Mouse (Mus musculus) urinary bladder, postnatal 0 days (tissue): ENCODE results near the gene Hcfc2. TPM values are rescaled to one million over a fixed set of nuclear protein-coding genes. Genes with fewer than 3 reads are reported as not detected.

Source experiments
- polyA plus RNA-seq: library from polyadenylated mRNA; unstranded; fragments of >200 nt; fragmentation: Nextera tagmentation; extraction: Ambion mirVana; gene quantifications from 2 replicates; pipeline ENCODE4 v1.2.1, GENCODE M21; 2015

Gene Hcfc2
- polyA plus RNA-seq = 24.5 and 32.7 TPM in 2 replicates

GRCm38 (mm10) chr10:82695956-82696355 lies at the start of gene Hcfc2:
Gene Hcfc2 (plus strand): TSS chr10:82696160.

GRCm38 (mm10) chr10:82690494-82690893 lies 5.5 kb upstream of the Hcfc2 start, which contains the start of gene Glt8d2:
Gene Glt8d2 (minus strand): TSS chr10:82690650.

GRCm38 (mm10) chr10:82763840-82764631 lies 68.1 kb downstream of the Hcfc2 start, which contains the start of gene Nfyb:
Gene Nfyb (minus strand): TSS chr10:82764144.

Other genes with a start within 250 kb of the Hcfc2 start
- gene Gm1553, start 203.5 kb upstream of the Hcfc2 start, polyA plus RNA-seq = not detected in 2 replicates
- 25.7 and 26.8 TPM in 2 replicates for gene 1190007I07Rik, start 72.9 kb upstream of the Hcfc2 start, polyA plus RNA-seq
- gene Tdg, start 66.3 kb upstream of the Hcfc2 start, polyA plus RNA-seq = 43.9 and 49.2 TPM in 2 replicates
- 7.0 and 8.7 TPM in 2 replicates for gene Glt8d2, start 5.5 kb upstream of the Hcfc2 start, polyA plus RNA-seq
- 17.8 and 22.8 TPM in 2 replicates for gene Nfyb, start 68.0 kb downstream of the Hcfc2 start, polyA plus RNA-seq
- gene Txnrd1, start 137.8 kb downstream of the Hcfc2 start, polyA plus RNA-seq = 45.6 and 49.9 TPM in 2 replicates
- 0.16 TPM in 1 of 2 replicates, not detected in the other for gene Eid3, start 170.5 kb downstream of the Hcfc2 start, polyA plus RNA-seq